Mouse (Mus musculus): Measurements from ENCODE around the gene Eddm3b. TPM values are rescaled to one million over a fixed set of nuclear protein-coding genes. Genes with fewer than 3 reads are reported as not detected.
"Not testable (repeated sequence)": the region's sequence is repeated elsewhere in the genome, so short reads cannot be mapped to it uniquely, and the experiment has no call there.

Eddm3b gene
- polyA plus RNA-seq, 1 experiment, result not detected

- no peak overlapping the region for H3K27ac ChIP-seq (ENCODE audit: insufficient read depth, low read length)
- no peaks in the 10 kb centered on the region for H3K4me1 ChIP-seq (ENCODE audit: control insufficient read depth, insufficient read depth, low read length)
- TF ChIP-seq POLR2A (IDR thresholded peaks at IDR 0.05; ENCODE audit: low read depth, low read length) (no peak), CTCF (IDR thresholded peaks at IDR 0.05; ENCODE audit: borderline replicate concordance, insufficient read depth, low read length) (no peak)
- H3K4me3 ChIP-seq (ENCODE audit: insufficient read depth, low read length), result no peak overlapping the region
These were observed 38.1 kb downstream of the Eddm3b start for GRCm38 (mm10) chr14:51152249-51152870.

GRCm38 (mm10) chr14:51156056-51156735 lies 42.0 kb downstream of the Eddm3b start:
- Histone ChIP-seq H3K4me3 (ENCODE audit: insufficient read depth, low read length) (no peak overlapping the region), H3K4me1 (ENCODE audit: control insufficient read depth, insufficient read depth, low read length) (no peaks in the 10 kb centered on the region), H3K27ac (ENCODE audit: insufficient read depth, low read length) (no peak overlapping the region)
- TF ChIP-seq CTCF (IDR thresholded peaks at IDR 0.05; ENCODE audit: borderline replicate concordance, insufficient read depth, low read length) (no peak), POLR2A (IDR thresholded peaks at IDR 0.05; ENCODE audit: low read depth, low read length) (no peak)

GRCm38 (mm10) chr14:51156736-51157068 lies 42.5 kb downstream of the Eddm3b start:
- Histone ChIP-seq H3K4me3 (ENCODE audit: insufficient read depth, low read length) (no peak overlapping the region), H3K4me1 (ENCODE audit: control insufficient read depth, insufficient read depth, low read length) (no peaks in the 10 kb centered on the region), H3K27ac (ENCODE audit: insufficient read depth, low read length) (no peak overlapping the region)
- TF ChIP-seq POLR2A (IDR thresholded peaks at IDR 0.05; ENCODE audit: low read depth, low read length) (no peak), CTCF (IDR thresholded peaks at IDR 0.05; ENCODE audit: borderline replicate concordance, insufficient read depth, low read length) (no peak)

DNA sequence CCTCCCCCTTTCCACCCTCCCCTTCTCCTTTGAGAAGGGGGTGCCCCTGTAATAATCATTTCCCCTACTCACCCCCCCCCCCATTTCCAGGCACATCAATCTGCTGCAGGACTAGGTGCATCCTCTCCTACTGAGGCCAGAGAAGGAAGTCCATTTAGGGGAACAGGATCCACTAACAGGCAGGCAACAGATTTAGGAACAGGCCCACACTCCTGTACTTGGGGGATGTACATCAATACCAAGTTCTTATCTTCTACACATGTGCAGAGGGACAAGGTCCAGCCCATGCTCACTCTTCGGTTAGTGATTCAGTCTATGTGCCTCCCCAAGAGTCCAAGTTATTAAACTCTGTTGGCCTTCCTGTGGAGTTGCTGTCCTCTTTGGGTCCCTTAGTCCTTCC lies 42.8 kb downstream of the Eddm3b start:
- Histone ChIP-seq H3K4me1 (ENCODE audit: control insufficient read depth, insufficient read depth, low read length) (no peaks in the 10 kb centered on the region), H3K4me3 (ENCODE audit: insufficient read depth, low read length) (no peak overlapping the region), H3K27ac (ENCODE audit: insufficient read depth, low read length) (no peak overlapping the region)
- TF ChIP-seq CTCF (IDR thresholded peaks at IDR 0.05; ENCODE audit: borderline replicate concordance, insufficient read depth, low read length) (no peak), POLR2A (IDR thresholded peaks at IDR 0.05; ENCODE audit: low read depth, low read length) (no peak)

DNA sequence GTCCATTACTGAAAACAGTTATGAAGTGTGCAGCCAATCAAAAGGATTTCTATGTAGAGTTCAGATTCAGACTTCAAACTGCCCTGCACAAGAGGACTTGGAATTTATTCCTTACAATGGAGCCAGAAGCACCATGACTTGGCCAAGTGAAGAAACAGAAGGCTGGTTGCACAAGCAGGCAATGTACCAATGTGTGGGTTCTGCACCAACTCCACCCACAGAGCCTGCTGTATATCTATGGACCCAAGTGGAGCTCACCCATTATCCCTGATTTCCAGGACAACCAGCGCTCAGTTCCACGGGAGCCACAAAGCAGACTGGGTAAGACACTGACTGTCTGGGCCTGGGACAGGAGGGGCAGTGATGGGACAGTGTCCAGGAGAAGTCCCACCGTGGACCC lies 47.8 kb downstream of the Eddm3b start, which contains the start of gene Rnase2b:
Gene Rnase2b (plus strand): TSS at position 285 of the 400 bp plus-strand sequence.
- H3K4me3 ChIP-seq (ENCODE audit: insufficient read depth, low read length); H3K27ac ChIP-seq (ENCODE audit: insufficient read depth, low read length); H3K4me1 ChIP-seq (ENCODE audit: control insufficient read depth, insufficient read depth, low read length): not testable (repeated sequence)

- H3K4me1 ChIP-seq (ENCODE audit: control insufficient read depth, insufficient read depth, low read length); H3K27ac ChIP-seq (ENCODE audit: insufficient read depth, low read length); H3K4me3 ChIP-seq (ENCODE audit: insufficient read depth, low read length): not testable (repeated sequence)
These were observed 49.1 kb downstream of the Eddm3b start for GRCm38 (mm10) chr14:51163323-51163722.

GRCm38 (mm10) chr14:51165435-51165834 lies 51.2 kb downstream of the Eddm3b start:
- Histone ChIP-seq H3K27ac (ENCODE audit: insufficient read depth, low read length) (no peak overlapping the region), H3K4me3 (ENCODE audit: insufficient read depth, low read length) (no peak overlapping the region), H3K4me1 (ENCODE audit: control insufficient read depth, insufficient read depth, low read length) (no peaks in the 10 kb centered on the region)
- TF ChIP-seq CTCF (IDR thresholded peaks at IDR 0.05; ENCODE audit: borderline replicate concordance, insufficient read depth, low read length) (no peak), POLR2A (IDR thresholded peaks at IDR 0.05; ENCODE audit: low read depth, low read length) (no peak)

DNA sequence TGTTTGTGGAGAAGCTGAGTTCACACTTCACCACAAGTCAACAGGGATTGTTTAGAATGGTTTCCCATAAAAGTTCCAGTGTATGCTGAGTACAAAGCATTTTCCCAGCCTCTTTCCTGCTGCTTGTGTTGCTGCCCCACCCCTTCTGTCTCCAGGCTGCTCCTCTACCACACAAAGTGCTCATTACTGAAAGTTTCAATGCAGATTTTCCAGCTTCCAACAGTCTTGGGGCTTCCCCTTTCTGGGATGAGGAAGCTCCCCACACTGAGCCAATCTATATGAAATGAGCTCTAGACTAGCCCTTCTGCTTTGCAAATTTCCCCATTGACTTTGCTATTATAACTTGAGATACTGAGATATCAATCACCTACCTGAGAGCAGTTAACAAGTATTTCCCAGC lies 51.8 kb downstream of the Eddm3b start:
- Histone ChIP-seq H3K4me3 (ENCODE audit: insufficient read depth, low read length) (no peak overlapping the region), H3K4me1 (ENCODE audit: control insufficient read depth, insufficient read depth, low read length) (no peaks in the 10 kb centered on the region), H3K27ac (ENCODE audit: insufficient read depth, low read length) (no peak overlapping the region)
- TF ChIP-seq CTCF (IDR thresholded peaks at IDR 0.05; ENCODE audit: borderline replicate concordance, insufficient read depth, low read length), result no peak

Other genes starting within 250 kb of the Eddm3b start
- gene Tep1, start 243.9 kb upstream of the Eddm3b start, polyA plus RNA-seq (2011; ENCODE audit: insufficient read length, low read depth, missing spikeins), result 26.1 and 30.5 TPM in 2 replicates
- 0.47 and 0.65 TPM in 2 replicates for gene Klhl33, start 216.9 kb upstream of the Eddm3b start, polyA plus RNA-seq (2011; ENCODE audit: insufficient read length, low read depth, missing spikeins)
- gene Osgep, start 189.5 kb upstream of the Eddm3b start, polyA plus RNA-seq (2011; ENCODE audit: insufficient read length, low read depth, missing spikeins), result 30.5 and 38.8 TPM in 2 replicates
- gene Apex1, start 189.5 kb upstream of the Eddm3b start, polyA plus RNA-seq (2011; ENCODE audit: insufficient read length, low read depth, missing spikeins), result 62.4 and 68.1 TPM in 2 replicates
- 66.4 and 69.5 TPM in 2 replicates for gene Pip4p1, start 183.6 kb upstream of the Eddm3b start, polyA plus RNA-seq (2011; ENCODE audit: insufficient read length, low read depth, missing spikeins)
- 64.5 and 79.4 TPM in 2 replicates for gene Pnp, start 183.3 kb upstream of the Eddm3b start, polyA plus RNA-seq (2011; ENCODE audit: insufficient read length, low read depth, missing spikeins)
- gene Gm49342, start 169.9 kb upstream of the Eddm3b start, polyA plus RNA-seq (2011; ENCODE audit: insufficient read length, low read depth, missing spikeins), result 22.3 and 51.1 TPM in 2 replicates
- 0.49 and 0.70 TPM in 2 replicates for gene Pnp2, start 158.4 kb upstream of the Eddm3b start, polyA plus RNA-seq (2011; ENCODE audit: insufficient read length, low read depth, missing spikeins)
- 0.68 and 0.87 TPM in 2 replicates for gene Rnase10, start 106.7 kb upstream of the Eddm3b start, polyA plus RNA-seq (2011; ENCODE audit: insufficient read length, low read depth, missing spikeins)
- gene Rnase9, start 72.6 kb upstream of the Eddm3b start, polyA plus RNA-seq (2011; ENCODE audit: insufficient read length, low read depth, missing spikeins), result not detected in 2 replicates
- not detected in 2 replicates for gene Rnase11, start 64.3 kb upstream of the Eddm3b start, polyA plus RNA-seq (2011; ENCODE audit: insufficient read length, low read depth, missing spikeins)
- not detected in 2 replicates for gene Rnase12, start 56.8 kb upstream of the Eddm3b start, polyA plus RNA-seq (2011; ENCODE audit: insufficient read length, low read depth, missing spikeins)
- not detected in 2 replicates for gene Olfr750, start 40.0 kb upstream of the Eddm3b start, polyA plus RNA-seq (2011; ENCODE audit: insufficient read length, low read depth, missing spikeins)
- 116 and 134 TPM in 2 replicates for gene Rnase4, start 23.3 kb upstream of the Eddm3b start, polyA plus RNA-seq (2011; ENCODE audit: insufficient read length, low read depth, missing spikeins)
- gene Ang, start 23.3 kb upstream of the Eddm3b start, polyA plus RNA-seq (2011; ENCODE audit: insufficient read length, low read depth, missing spikeins), result 11.4 TPM in 2 replicates
- gene Rnase6, start 9.5 kb downstream of the Eddm3b start, polyA plus RNA-seq (2011; ENCODE audit: insufficient read length, low read depth, missing spikeins), result not detected in 2 replicates
- gene Rnase1, start 32.4 kb downstream of the Eddm3b start, polyA plus RNA-seq (2011; ENCODE audit: insufficient read length, low read depth, missing spikeins), result not detected in 2 replicates
- gene Rnase2b, start 47.8 kb downstream of the Eddm3b start, polyA plus RNA-seq (2011; ENCODE audit: insufficient read length, low read depth, missing spikeins), result not detected in 2 replicates
- not detected in 2 replicates for gene Ang2, start 84.7 kb downstream of the Eddm3b start, polyA plus RNA-seq (2011; ENCODE audit: insufficient read length, low read depth, missing spikeins)
- gene Ear14, start 89.0 kb downstream of the Eddm3b start, polyA plus RNA-seq (2011; ENCODE audit: insufficient read length, low read depth, missing spikeins), result not detected in 2 replicates
- not detected in 2 replicates for gene Rnase2a, start 141.7 kb downstream of the Eddm3b start, polyA plus RNA-seq (2011; ENCODE audit: insufficient read length, low read depth, missing spikeins)
- not detected in 2 replicates for gene Gm7247, start 247.3 kb downstream of the Eddm3b start, polyA plus RNA-seq (2011; ENCODE audit: insufficient read length, low read depth, missing spikeins)